Mouse (Mus musculus): ENCODE measurements around the gene Nsg2.
A peak's percentile ranks its signal among the peaks of the same experiment; 100 is the strongest.

The Nsg2 gene

GRCm38 (mm10) chr11:32087779-32088442 lies 87.6 kb downstream of the Nsg2 start:
- no peak for DNase-seq

GRCm38 (mm10) chr11:32095793-32096192 lies 95.5 kb downstream of the Nsg2 start:
- no peak for DNase-seq

DNA sequence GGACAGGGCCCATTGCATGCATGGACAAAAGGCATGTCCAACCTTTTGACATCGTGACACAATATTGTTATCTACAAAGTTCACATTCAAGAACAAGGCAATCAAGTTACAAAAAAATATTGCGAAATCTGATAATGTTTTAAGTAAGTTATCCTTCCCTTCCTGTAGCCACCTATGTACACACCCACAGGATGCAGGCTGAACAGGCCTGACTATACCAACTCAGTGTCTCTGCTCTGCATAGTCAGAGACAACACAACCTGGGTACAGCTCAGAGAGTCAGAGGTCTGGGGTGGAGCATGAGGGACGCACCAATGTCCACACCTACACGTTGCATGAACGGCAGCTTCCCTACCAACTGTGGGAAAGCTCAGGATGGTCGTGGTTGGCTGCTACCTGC lies 96.1 kb downstream of the Nsg2 start:
- DNase-seq, result no peak

- DNase-seq, result no peak
Measured at GRCm38 (mm10) chr11:32101059-32101632, 100.9 kb downstream of the Nsg2 start.

DNA sequence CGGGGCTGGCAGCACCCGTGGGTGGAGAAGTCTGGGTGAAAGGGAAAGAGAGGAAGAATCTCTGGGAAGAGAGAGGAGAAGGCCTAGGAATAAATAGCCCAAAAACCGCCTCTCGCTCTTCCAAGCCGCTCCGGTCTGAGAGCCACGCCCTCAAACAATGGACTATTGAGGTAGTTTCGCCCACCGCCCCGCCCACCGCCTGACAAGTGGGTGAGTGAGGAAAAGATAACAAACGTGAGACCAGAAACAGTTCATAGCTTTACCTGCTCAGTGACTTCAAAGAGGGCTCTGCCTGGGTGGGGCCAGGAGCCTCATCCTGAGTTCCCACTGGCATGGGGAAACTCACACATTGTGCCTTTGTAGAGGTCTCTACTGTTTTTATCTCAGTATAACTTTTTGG lies 102.7 kb downstream of the Nsg2 start:
- peak in 1 of 2 experiments; percentile 12 for DNase-seq

GRCm38 (mm10) chr11:32104406-32105116 lies 104.3 kb downstream of the Nsg2 start:
- DNase-seq, result no peak

DNA sequence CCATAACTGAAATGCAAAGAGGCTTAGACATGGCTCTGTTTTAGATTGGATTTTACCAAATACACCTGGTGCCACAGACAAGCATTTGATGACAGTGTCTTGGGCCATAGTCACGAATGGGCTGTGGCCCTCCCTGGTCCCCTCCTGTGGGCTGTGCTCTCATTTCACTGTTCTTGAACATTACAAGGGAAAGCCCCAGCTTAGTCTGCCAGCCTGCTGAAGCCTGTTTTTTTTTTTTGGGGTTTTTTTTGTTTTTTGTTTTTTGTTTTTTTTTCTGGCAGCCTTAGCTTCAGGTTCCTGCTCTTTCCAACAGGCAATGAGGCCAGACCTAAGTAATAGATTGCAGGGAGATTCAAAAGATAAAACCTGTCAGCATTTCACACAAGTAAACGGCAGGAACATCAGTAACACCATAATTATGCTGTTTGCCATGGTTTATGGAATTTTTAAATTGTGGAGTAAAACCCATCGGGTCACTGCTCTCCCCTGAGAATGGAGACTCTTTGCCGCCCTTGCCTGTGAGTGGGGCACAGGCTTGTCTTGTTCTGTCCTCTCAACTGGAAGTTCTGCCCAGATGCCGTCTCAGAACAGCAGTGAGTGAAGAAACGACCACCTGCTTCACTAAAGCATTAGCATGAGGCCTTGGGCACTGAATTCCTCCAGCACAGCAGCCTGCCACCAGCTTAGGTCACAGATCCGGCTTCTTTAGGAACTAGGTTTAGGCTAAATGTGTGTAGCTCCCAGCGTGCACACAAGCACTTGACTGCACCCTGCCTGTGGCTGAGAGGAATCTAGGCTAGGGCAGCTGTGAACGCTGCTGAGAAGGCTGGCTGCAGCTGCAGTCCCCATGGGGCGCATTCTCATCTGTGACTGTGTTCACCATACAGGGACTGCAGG lies 105.7 kb downstream of the Nsg2 start:
- no peak for DNase-seq

GRCm38 (mm10) chr11:32106647-32106985 lies 106.4 kb downstream of the Nsg2 start:
- DNase-seq, result no peak

- no peak for DNase-seq
Measured at GRCm38 (mm10) chr11:32108441-32108840, 108.2 kb downstream of the Nsg2 start.
